Mouse (Mus musculus): Measurements from ENCODE around the gene Tmem143. TPM values are rescaled to one million over a fixed set of nuclear protein-coding genes. Genes with fewer than 3 reads are reported as not detected.

Gene Tmem143
- 3.9 and 5.8 TPM in 2 replicates for polyA plus RNA-seq (2014; fragmentation: Nextera tagmentation; extraction: Ambion mirVana)

DNA sequence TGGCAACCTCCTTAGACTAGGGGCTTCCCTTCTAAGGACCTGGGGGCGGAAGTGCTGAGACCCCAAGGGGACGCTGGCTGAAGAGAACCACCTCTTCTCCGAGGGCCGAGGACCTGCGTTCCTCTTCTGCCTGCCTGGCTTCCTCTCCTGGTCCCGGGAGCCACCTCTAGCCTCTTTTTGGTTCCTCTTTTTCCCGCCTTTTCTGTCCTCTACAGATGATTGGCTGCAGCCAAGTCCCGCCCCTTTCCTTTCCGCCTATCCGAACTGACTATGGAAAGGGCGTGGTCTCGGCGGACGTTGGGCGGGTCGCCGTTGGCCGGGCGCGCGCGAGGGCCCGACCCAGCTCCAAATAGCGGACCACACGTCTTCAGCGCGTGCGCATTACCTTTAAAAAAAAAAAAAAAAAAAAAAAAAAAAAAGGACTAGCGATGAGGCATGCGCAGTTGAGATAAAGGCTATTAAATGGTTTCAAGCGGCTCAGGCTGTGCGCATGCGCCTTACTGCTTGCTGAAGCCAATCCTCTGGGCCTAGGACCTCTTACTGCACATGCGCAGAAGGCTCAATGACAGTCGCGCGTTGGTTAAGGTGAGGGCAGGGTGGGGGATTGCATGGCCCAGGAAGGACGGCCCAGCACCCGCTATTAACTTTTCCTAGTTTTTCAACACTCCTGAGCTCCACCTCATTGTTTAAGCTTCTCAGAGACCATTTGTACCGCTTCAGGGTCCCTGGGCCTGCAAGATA is at the start of gene Tmem143, which contains the start of gene Syngr4:
TSS of gene Tmem143 (plus strand) at position 425 of the 741 bp plus-strand sequence.
TSS of gene Syngr4 (minus strand) at position 198 of the 741 bp plus-strand sequence.
- H3K4me1 ChIP-seq (ENCODE audit: control insufficient read depth, insufficient read depth, low read length), result no peaks in the 10 kb centered on the region; the same call in 1 of the 2 replicates
- DNase-seq (ENCODE audit: low spot score) (peak; percentile 99), ATAC-seq (ENCODE audit: low read depth) (peak; percentile 91)
- peak within 1 kb of the TSS; percentile 50 for H3K27ac ChIP-seq (replicated peaks; ENCODE audit: low read depth, low read length)
- peak within 1 kb of the TSS; percentile 69 for H3K9ac ChIP-seq (ENCODE audit: low read depth, low read length)
- WGBS, result 1% methylated on average over 39 of the region's 40 CpGs
- H3K36me3 ChIP-seq (ENCODE audit: control insufficient read depth, insufficient read depth, low read length), result no peaks in the 10 kb centered on the region
- H3K9me3 ChIP-seq (ENCODE audit: control insufficient read depth, low read length), result no peaks in the 10 kb centered on the region
- peak within 1 kb of the TSS; percentile 51 for H3K4me3 ChIP-seq (ENCODE audit: low read depth, low read length)
- peak within 1 kb of the TSS; percentile 92 for H3K4me2 ChIP-seq (ENCODE audit: low read depth, low read length)
- H3K27me3 ChIP-seq (replicated peaks; ENCODE audit: control insufficient read depth, insufficient read depth, low read length), result no peaks in the 10 kb centered on the region

DNA sequence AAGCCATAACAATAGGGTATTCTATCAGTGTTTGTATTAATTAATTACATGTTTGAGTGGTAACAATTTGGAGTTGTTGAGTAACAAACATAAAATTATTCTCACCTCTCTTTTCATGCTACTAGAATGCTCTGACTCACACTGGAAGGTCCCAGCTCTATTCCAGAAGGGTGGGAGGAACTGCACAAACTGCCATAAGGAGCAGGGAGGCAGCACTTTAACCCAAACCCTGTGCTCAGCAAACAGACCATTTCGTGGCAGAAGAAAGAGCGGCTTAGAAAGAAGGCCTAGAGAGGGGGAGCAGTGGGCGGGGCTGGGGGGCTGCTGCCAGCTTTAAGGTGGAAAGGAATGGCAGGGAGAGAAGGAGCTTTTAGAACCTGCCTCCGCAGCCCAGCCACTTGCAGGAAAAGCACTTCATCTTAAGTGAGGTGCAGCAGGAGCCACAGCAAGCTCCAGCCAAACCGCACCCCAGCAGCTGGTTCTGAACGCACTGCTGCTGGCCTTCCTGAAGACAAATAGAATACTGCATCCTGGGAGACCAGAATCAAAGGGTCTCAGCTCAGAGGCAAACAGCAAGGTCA is 48.2 kb upstream of the Tmem143 start:
- ATAC-seq (ENCODE audit: low read depth) (no peak), DNase-seq (ENCODE audit: low spot score) (no peak)
- Histone ChIP-seq H3K4me1 (ENCODE audit: control insufficient read depth, insufficient read depth, low read length) (no peaks in the 10 kb centered on the region), H3K4me3 (ENCODE audit: low read depth, low read length) (no peak overlapping the region), H3K4me2 (ENCODE audit: low read depth, low read length) (no peak overlapping the region), H3K27ac (replicated peaks; ENCODE audit: low read depth, low read length) (no peak overlapping the region), H3K27me3 (replicated peaks; ENCODE audit: control insufficient read depth, insufficient read depth, low read length) (peaks cover 4% of the 10 kb centered on the region; the same call in 1 of the 2 replicates), H3K9ac (ENCODE audit: low read depth, low read length) (0 out of 2 replicates have a peak overlapping the region, but pooled peaks have one; percentile 31), H3K9me3 (ENCODE audit: control insufficient read depth, low read length) (no peaks in the 10 kb centered on the region), H3K36me3 (ENCODE audit: control insufficient read depth, insufficient read depth, low read length) (no peaks in the 10 kb centered on the region)
- 10% methylated on average over 6 of the region's 6 CpGs for WGBS

- DNase-seq (ENCODE audit: low spot score) (no peak), ATAC-seq (ENCODE audit: low read depth) (no peak)
- Histone ChIP-seq H3K9me3 (ENCODE audit: control insufficient read depth, low read length) (no peaks in the 10 kb centered on the region), H3K27me3 (replicated peaks; ENCODE audit: control insufficient read depth, insufficient read depth, low read length) (peaks cover 4% of the 10 kb centered on the region; the same call in 1 of the 2 replicates), H3K4me1 (ENCODE audit: control insufficient read depth, insufficient read depth, low read length) (no peaks in the 10 kb centered on the region), H3K4me2 (ENCODE audit: low read depth, low read length) (no peak overlapping the region), H3K4me3 (ENCODE audit: low read depth, low read length) (no peak overlapping the region), H3K9ac (ENCODE audit: low read depth, low read length) (no peak overlapping the region), H3K27ac (replicated peaks; ENCODE audit: low read depth, low read length) (no peak overlapping the region), H3K36me3 (ENCODE audit: control insufficient read depth, insufficient read depth, low read length) (no peaks in the 10 kb centered on the region)
- 81% methylated on average over 3 of the region's 3 CpGs for WGBS
Observed at GRCm38 (mm10) chr7:45850661-45851060, 46.1 kb upstream of the Tmem143 start.

GRCm38 (mm10) chr7:45853089-45853488 is 43.7 kb upstream of the Tmem143 start:
- Histone ChIP-seq H3K9ac (ENCODE audit: low read depth, low read length) (no peak overlapping the region), H3K9me3 (ENCODE audit: control insufficient read depth, low read length) (no peaks in the 10 kb centered on the region), H3K4me2 (ENCODE audit: low read depth, low read length) (no peak overlapping the region), H3K36me3 (ENCODE audit: control insufficient read depth, insufficient read depth, low read length) (no peaks in the 10 kb centered on the region), H3K4me3 (ENCODE audit: low read depth, low read length) (no peak overlapping the region), H3K4me1 (ENCODE audit: control insufficient read depth, insufficient read depth, low read length) (peaks cover 13% of the 10 kb centered on the region; the same call in 1 of the 2 replicates), H3K27ac (replicated peaks; ENCODE audit: low read depth, low read length) (no peak overlapping the region), H3K27me3 (replicated peaks; ENCODE audit: control insufficient read depth, insufficient read depth, low read length) (peaks cover 15% of the 10 kb centered on the region)
- WGBS, result 83% methylated on average over 12 of the region's 12 CpGs
- DNase-seq (ENCODE audit: low spot score), result no peak
- no peak for ATAC-seq (ENCODE audit: low read depth)

DNA sequence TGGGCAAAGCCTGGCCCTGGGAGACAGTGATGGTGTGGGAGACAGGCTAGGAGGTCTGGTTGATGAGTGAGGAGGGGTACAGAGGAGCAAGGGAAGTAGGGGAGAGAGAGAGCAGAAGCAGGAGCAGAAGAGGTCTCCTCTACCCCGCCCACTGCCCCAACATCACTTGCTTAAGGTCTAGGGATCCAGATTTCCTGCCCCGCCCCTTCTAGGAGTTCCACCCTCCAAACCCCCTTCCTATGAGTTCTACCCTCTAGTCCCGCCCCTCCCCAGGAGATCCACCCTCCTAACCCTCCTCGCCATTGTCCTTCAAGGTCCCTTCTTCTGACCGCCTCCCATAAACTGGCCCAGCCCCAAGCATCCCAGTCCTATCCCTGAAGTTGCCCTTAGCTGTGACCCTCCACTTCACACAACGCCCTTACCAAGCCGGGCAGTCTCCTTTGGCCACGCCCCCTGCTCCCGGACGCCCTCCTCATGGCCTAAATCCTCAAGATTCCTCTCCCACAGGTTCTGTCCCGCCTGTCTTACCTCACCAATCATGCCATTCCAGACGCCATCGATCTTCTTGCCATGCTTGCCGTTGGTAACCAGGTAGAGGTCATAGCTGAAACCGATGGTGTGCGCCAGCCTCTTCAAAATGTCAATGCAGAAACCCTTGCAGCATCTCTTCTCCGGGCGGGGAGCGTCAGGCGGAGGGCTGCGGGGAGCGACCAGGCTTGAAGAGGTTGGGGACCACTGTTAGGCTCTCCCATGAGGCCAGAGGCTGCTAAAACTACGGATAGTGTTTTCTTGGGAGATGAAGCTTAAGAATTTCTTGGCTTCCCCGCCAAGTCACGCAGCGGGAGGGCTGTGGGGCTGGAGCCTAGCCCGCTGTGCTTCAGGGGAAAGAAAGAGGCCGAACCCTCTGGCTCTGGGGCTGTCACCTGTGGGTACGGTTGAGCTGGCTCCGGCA is 39.5 kb upstream of the Tmem143 start:
- H3K36me3 ChIP-seq (ENCODE audit: control insufficient read depth, insufficient read depth, low read length), result no peaks in the 10 kb centered on the region
- peak; percentile 34; the same call in 1 of the 2 replicates for ATAC-seq (ENCODE audit: low read depth)
- peak; percentile 53 for DNase-seq (ENCODE audit: low spot score)
- peaks cover 23% of the 10 kb centered on the region for H3K27me3 ChIP-seq (replicated peaks; ENCODE audit: control insufficient read depth, insufficient read depth, low read length)
- no peak overlapping the region for H3K27ac ChIP-seq (replicated peaks; ENCODE audit: low read depth, low read length)
- H3K4me3 ChIP-seq (ENCODE audit: low read depth, low read length), result peak overlapping the region; percentile 38
- peak overlapping the region; percentile 46 for H3K9ac ChIP-seq (ENCODE audit: low read depth, low read length)
- no peaks in the 10 kb centered on the region for H3K9me3 ChIP-seq (ENCODE audit: control insufficient read depth, low read length)
- WGBS, result 2% methylated on average over 28 of the region's 30 CpGs
- peaks cover 15% of the 10 kb centered on the region; the same call in 1 of the 2 replicates for H3K4me1 ChIP-seq (ENCODE audit: control insufficient read depth, insufficient read depth, low read length)
- H3K4me2 ChIP-seq (ENCODE audit: low read depth, low read length), result peak overlapping the region; percentile 58

DNA sequence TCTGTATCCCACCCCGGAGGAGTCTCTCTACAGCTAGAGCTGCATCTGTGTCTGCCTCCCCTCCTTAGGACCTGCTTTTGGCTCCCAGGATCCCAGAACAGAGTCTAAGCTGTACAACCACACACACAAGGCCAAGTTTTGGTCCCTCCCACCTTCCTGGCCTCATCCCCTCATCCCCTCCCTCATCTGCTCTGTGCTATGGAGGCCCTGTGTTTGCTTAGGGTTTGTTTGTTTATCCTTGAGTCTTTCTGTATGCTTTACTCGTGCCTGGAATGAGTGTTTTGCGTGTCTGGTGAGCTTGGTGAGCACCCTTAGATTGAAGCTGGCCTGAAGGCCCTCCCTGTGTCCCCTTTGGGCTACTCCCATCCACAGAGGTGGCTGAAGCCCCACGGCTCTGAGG is 37.7 kb upstream of the Tmem143 start:
- 62% methylated on average over 4 of the region's 4 CpGs for WGBS
- H3K4me1 ChIP-seq (ENCODE audit: control insufficient read depth, insufficient read depth, low read length), result peaks cover 15% of the 10 kb centered on the region; the same call in 1 of the 2 replicates
- no peaks in the 10 kb centered on the region for H3K36me3 ChIP-seq (ENCODE audit: control insufficient read depth, insufficient read depth, low read length)
- no peak overlapping the region for H3K4me2 ChIP-seq (ENCODE audit: low read depth, low read length)
- ATAC-seq (ENCODE audit: low read depth) (0 out of 2 replicates have a peak, but pooled peaks have one; percentile 41), DNase-seq (ENCODE audit: low spot score) (no peak)
- no peaks in the 10 kb centered on the region for H3K9me3 ChIP-seq (ENCODE audit: control insufficient read depth, low read length)
- H3K27me3 ChIP-seq (replicated peaks; ENCODE audit: control insufficient read depth, insufficient read depth, low read length), result peaks cover 23% of the 10 kb centered on the region
- H3K4me3 ChIP-seq (ENCODE audit: low read depth, low read length), result no peak overlapping the region
- H3K27ac ChIP-seq (replicated peaks; ENCODE audit: low read depth, low read length), result no peak overlapping the region
- no peak overlapping the region for H3K9ac ChIP-seq (ENCODE audit: low read depth, low read length)

- Histone ChIP-seq H3K27ac (replicated peaks; ENCODE audit: low read depth, low read length) (no peak overlapping the region), H3K9me3 (ENCODE audit: control insufficient read depth, low read length) (no peaks in the 10 kb centered on the region), H3K4me3 (ENCODE audit: low read depth, low read length) (no peak overlapping the region), H3K27me3 (replicated peaks; ENCODE audit: control insufficient read depth, insufficient read depth, low read length) (peaks cover 14% of the 10 kb centered on the region), H3K36me3 (ENCODE audit: control insufficient read depth, insufficient read depth, low read length) (no peaks in the 10 kb centered on the region), H3K4me1 (ENCODE audit: control insufficient read depth, insufficient read depth, low read length) (peaks cover 14% of the 10 kb centered on the region), H3K9ac (ENCODE audit: low read depth, low read length) (no peak overlapping the region), H3K4me2 (ENCODE audit: low read depth, low read length) (no peak overlapping the region)
- 86% methylated on average over 7 of the region's 7 CpGs for WGBS
- DNase-seq (ENCODE audit: low spot score) (no peak), ATAC-seq (ENCODE audit: low read depth) (no peak)
Observed at GRCm38 (mm10) chr7:45862804-45863203, 33.9 kb upstream of the Tmem143 start.

GRCm38 (mm10) chr7:45864435-45864834 is 32.3 kb upstream of the Tmem143 start:
- DNase-seq (ENCODE audit: low spot score) (no peak), ATAC-seq (ENCODE audit: low read depth) (no peak)
- H3K27ac ChIP-seq (replicated peaks; ENCODE audit: low read depth, low read length), result no peak overlapping the region
- no peak overlapping the region for H3K4me3 ChIP-seq (ENCODE audit: low read depth, low read length)
- no peaks in the 10 kb centered on the region for H3K9me3 ChIP-seq (ENCODE audit: control insufficient read depth, low read length)
- H3K27me3 ChIP-seq (replicated peaks; ENCODE audit: control insufficient read depth, insufficient read depth, low read length), result peaks cover 20% of the 10 kb centered on the region
- H3K4me1 ChIP-seq (ENCODE audit: control insufficient read depth, insufficient read depth, low read length), result peaks cover 19% of the 10 kb centered on the region
- H3K36me3 ChIP-seq (ENCODE audit: control insufficient read depth, insufficient read depth, low read length), result no peaks in the 10 kb centered on the region
- H3K9ac ChIP-seq (ENCODE audit: low read depth, low read length), result no peak overlapping the region
- H3K4me2 ChIP-seq (ENCODE audit: low read depth, low read length), result no peak overlapping the region
- 51% methylated on average over 3 of the region's 3 CpGs for WGBS
